Mouse (Mus musculus) forebrain, embryonic 16.5 days (tissue): ENCODE measurements around the gene Zfp704. TPM values are rescaled to one million over a fixed set of nuclear protein-coding genes. Genes with fewer than 3 reads are reported as not detected.

Source experiments
- ATAC-seq: fragments of 200-750 bp; cut with Nextera tagmentation; 2 replicates; pipeline ENCODE4 v1.8.0; 2017; ENCODE audit warnings: mild to moderate bottlenecking, moderate library complexity
- H3K27ac ChIP-seq: fragments of 300-500 bp; sonication (generic); 2 replicates; pipeline ENCODE4 v1.5.1; 2014; ENCODE audit warnings: low read length, control low read depth
- H3K27me3 ChIP-seq: fragments of 300-500 bp; sonication (generic); replicated peaks from 2 replicates; pipeline ENCODE4 v1.6.1; 2014; ENCODE audit warnings: low read length; ENCODE audit not compliant: control insufficient read depth, insufficient read depth
- H3K36me3 ChIP-seq: fragments of 300-500 bp; sonication (generic); 2 replicates; pipeline ENCODE4 v1.6.1; 2014; ENCODE audit not compliant: control insufficient read depth, insufficient read depth
- H3K4me1 ChIP-seq: fragments of 300-500 bp; sonication (generic); replicated peaks from 2 replicates; pipeline ENCODE4 v1.6.1; 2014; ENCODE audit warnings: low read length; ENCODE audit not compliant: control insufficient read depth, insufficient read depth
- H3K4me2 ChIP-seq: fragments of 300-500 bp; sonication (generic); 2 replicates; pipeline ENCODE4 v1.6.1; 2014; ENCODE audit warnings: mild to moderate bottlenecking, low read length, control low read depth
- H3K4me3 ChIP-seq: fragments of 300-500 bp; sonication (generic); replicated peaks from 2 replicates; pipeline ENCODE4 v1.5.1; 2014; ENCODE audit warnings: mild to moderate bottlenecking, low read length, control low read depth
- H3K9ac ChIP-seq: fragments of 300-500 bp; sonication (generic); replicated peaks from 2 replicates; pipeline ENCODE4 v1.6.1; 2014; ENCODE audit warnings: low read depth, low read length, control low read depth
- H3K9me3 ChIP-seq: fragments of 300-500 bp; sonication (generic); 2 replicates; pipeline ENCODE4 v1.6.1; 2016; ENCODE audit warnings: low read length; ENCODE audit not compliant: control insufficient read depth
- WGBS: fragments of 180-500 bp; shearing (Covaris S2); extraction: QIAGEN DNeasy Blood & Tissue Kit; methylation state at CpG from one replicate; pipeline ENCODE4 v1.1.7; 2014; 5-methylcytosine and 5-hydroxymethylcytosine counted together
- polyA plus RNA-seq: library from polyadenylated mRNA; unstranded; fragments of >200 nt; fragmentation: Nextera tagmentation; extraction: Ambion mirVana; gene quantifications from 2 replicates; pipeline ENCODE4 v1.2.1, GENCODE M21; 2015

The Zfp704 gene
- polyA plus RNA-seq, 1 experiment from 2014 or later: 19.7 TPM

GRCm38 (mm10) chr3:9434394-9435175 is 175.3 kb downstream of the Zfp704 start:
- peaks cover 3% of the 10 kb centered on the region; the same call in 1 of the 2 replicates for H3K4me1 ChIP-seq
- H3K27me3 ChIP-seq: no peaks in the 10 kb centered on the region
- WGBS: 93% methylated on average over 14 of the region's 14 CpGs
- no peak overlapping the region for H3K4me3 ChIP-seq
- H3K9me3 ChIP-seq: no peaks in the 10 kb centered on the region
- peaks cover 10% of the 10 kb centered on the region for H3K36me3 ChIP-seq
- no peak overlapping the region for H3K27ac ChIP-seq
- H3K4me2 ChIP-seq: no peak overlapping the region
- no peak overlapping the region for H3K9ac ChIP-seq
- ATAC-seq: no peak

- Histone ChIP-seq H3K27me3 (no peaks in the 10 kb centered on the region), H3K4me1 (peaks cover 3% of the 10 kb centered on the region; the same call in 1 of the 2 replicates), H3K9ac (no peak overlapping the region), H3K4me3 (no peak overlapping the region), H3K4me2 (no peak overlapping the region), H3K36me3 (peaks cover 10% of the 10 kb centered on the region), H3K9me3 (no peaks in the 10 kb centered on the region), H3K27ac (no peak overlapping the region)
- ATAC-seq: no peak
- WGBS: 87% methylated on average over 16 of the region's 16 CpGs
These were observed 176.9 kb downstream of the Zfp704 start for GRCm38 (mm10) chr3:9432796-9433526.

GRCm38 (mm10) chr3:9432226-9432625 is 177.7 kb downstream of the Zfp704 start:
- Histone ChIP-seq H3K27ac (no peak overlapping the region), H3K4me1 (peaks cover 3% of the 10 kb centered on the region; the same call in 1 of the 2 replicates), H3K9me3 (no peaks in the 10 kb centered on the region), H3K36me3 (peaks cover 8% of the 10 kb centered on the region), H3K4me3 (no peak overlapping the region), H3K27me3 (no peaks in the 10 kb centered on the region), H3K4me2 (no peak overlapping the region), H3K9ac (no peak overlapping the region)
- ATAC-seq: peak; percentile 53; the same call in 1 of the 2 replicates
- WGBS: 79% methylated on average over 3 of the region's 3 CpGs

GRCm38 (mm10) chr3:9429946-9430345 is 179.9 kb downstream of the Zfp704 start:
- ATAC-seq: no peak
- Histone ChIP-seq H3K4me2 (no peak overlapping the region), H3K4me1 (no peaks in the 10 kb centered on the region), H3K36me3 (no peaks in the 10 kb centered on the region; the same call in 1 of the 2 replicates), H3K27me3 (no peaks in the 10 kb centered on the region), H3K4me3 (no peak overlapping the region), H3K27ac (no peak overlapping the region), H3K9ac (no peak overlapping the region), H3K9me3 (no peaks in the 10 kb centered on the region)
- WGBS: 86% methylated on average over 3 of the region's 3 CpGs

- H3K4me1 ChIP-seq: no peaks in the 10 kb centered on the region
- no peaks in the 10 kb centered on the region for H3K9me3 ChIP-seq
- H3K4me3 ChIP-seq: no peak overlapping the region
- 87% methylated on average over 4 of the region's 4 CpGs for WGBS
- H3K36me3 ChIP-seq: no peaks in the 10 kb centered on the region
- H3K9ac ChIP-seq: no peak overlapping the region
- no peak for ATAC-seq
- no peaks in the 10 kb centered on the region for H3K27me3 ChIP-seq
- no peak overlapping the region for H3K4me2 ChIP-seq
- no peak overlapping the region for H3K27ac ChIP-seq
These were observed 182.1 kb downstream of the Zfp704 start for GRCm38 (mm10) chr3:9427826-9428225.

GRCm38 (mm10) chr3:9425661-9426060 is 184.2 kb downstream of the Zfp704 start:
- no peak for ATAC-seq
- WGBS: 77% methylated on average over 5 of the region's 5 CpGs

GRCm38 (mm10) chr3:9424637-9425036 is 185.2 kb downstream of the Zfp704 start:
- no peak for ATAC-seq
- no peak overlapping the region for H3K4me2 ChIP-seq
- H3K4me3 ChIP-seq: no peak overlapping the region
- no peaks in the 10 kb centered on the region for H3K27me3 ChIP-seq
- no peak overlapping the region for H3K27ac ChIP-seq
- H3K9ac ChIP-seq: no peak overlapping the region
- no peaks in the 10 kb centered on the region for H3K9me3 ChIP-seq
- no peaks in the 10 kb centered on the region for H3K36me3 ChIP-seq
- no peaks in the 10 kb centered on the region for H3K4me1 ChIP-seq
- WGBS: 57% methylated on average over 6 of the region's 6 CpGs

More at GRCm38 (mm10) chr3:9425661-9426060, 184.2 kb downstream of the Zfp704 start:
- Histone ChIP-seq H3K4me3 (no peak overlapping the region), H3K36me3 (no peaks in the 10 kb centered on the region), H3K9ac (no peak overlapping the region), H3K27me3 (no peaks in the 10 kb centered on the region), H3K9me3 (no peaks in the 10 kb centered on the region), H3K27ac (no peak overlapping the region), H3K4me1 (no peaks in the 10 kb centered on the region), H3K4me2 (no peak overlapping the region)

- Histone ChIP-seq H3K9me3 (no peaks in the 10 kb centered on the region), H3K36me3 (no peaks in the 10 kb centered on the region), H3K4me2 (no peak overlapping the region), H3K4me1 (no peaks in the 10 kb centered on the region), H3K9ac (no peak overlapping the region), H3K4me3 (no peak overlapping the region), H3K27me3 (no peaks in the 10 kb centered on the region), H3K27ac (no peak overlapping the region)
- ATAC-seq: no peak
- 80% methylated on average over 6 of the region's 6 CpGs for WGBS
These were observed 186.2 kb downstream of the Zfp704 start for GRCm38 (mm10) chr3:9423669-9424068.

- no peak overlapping the region for H3K4me2 ChIP-seq
- no peaks in the 10 kb centered on the region for H3K9me3 ChIP-seq
- H3K36me3 ChIP-seq: no peaks in the 10 kb centered on the region
- 93% methylated on average over 4 of the region's 4 CpGs for WGBS
- ATAC-seq: no peak
- no peaks in the 10 kb centered on the region for H3K27me3 ChIP-seq
- H3K9ac ChIP-seq: no peak overlapping the region
- no peak overlapping the region for H3K27ac ChIP-seq
- H3K4me1 ChIP-seq: peaks cover under 1% of the 10 kb centered on the region; the same call in 1 of the 2 replicates
- H3K4me3 ChIP-seq: no peak overlapping the region
These were observed 201.0 kb downstream of the Zfp704 start for GRCm38 (mm10) chr3:9408896-9409295.
